Mouse (Mus musculus) limb, embryonic 14.5 days (tissue): ENCODE measurements around the gene Lrp3. TPM values are rescaled to one million over a fixed set of nuclear protein-coding genes. Genes with fewer than 3 reads are reported as not detected.

ENCODE experiments used
- ATAC-seq: fragments of 200-750 bp; cut with Nextera tagmentation; 2 replicates; pipeline ENCODE4 v1.8.0; 2017; ENCODE audit warnings: low read depth, moderate number of reproducible peaks, moderate TSS enrichment; ENCODE audit not compliant: low FRiP score
- DNase-seq: peaks from one replicate; pipeline ENCODE4 v3.0.0-alpha.2; 2015; ENCODE audit warnings: low spot score
- H3K27ac ChIP-seq: fragments of 300-500 bp; sonication (generic); replicated peaks from 2 replicates; pipeline ENCODE4 v1.5.1; 2014; ENCODE audit warnings: low read depth, mild to moderate bottlenecking, low read length, moderate library complexity, mixed read lengths
- H3K27me3 ChIP-seq: fragments of 300-500 bp; sonication (generic); 2 replicates; pipeline ENCODE4 v1.6.1; 2014; ENCODE audit warnings: low read length, mixed read lengths; ENCODE audit not compliant: control insufficient read depth, insufficient read depth
- H3K36me3 ChIP-seq: fragments of 300-500 bp; sonication (generic); 2 replicates; pipeline ENCODE4 v1.6.1; 2014; ENCODE audit warnings: mild to moderate bottlenecking, low read length, moderate library complexity, mixed read lengths; ENCODE audit not compliant: control insufficient read depth, insufficient read depth
- H3K4me1 ChIP-seq: fragments of 300-500 bp; sonication (generic); 2 replicates; pipeline ENCODE4 v1.6.1; 2014; ENCODE audit warnings: antibody characterized with exemption, low read length, mixed read lengths; ENCODE audit not compliant: control insufficient read depth, insufficient read depth
- H3K4me2 ChIP-seq: fragments of 300-500 bp; sonication (generic); replicated peaks from 2 replicates; pipeline ENCODE4 v1.6.1; 2014; ENCODE audit warnings: low read depth, mild to moderate bottlenecking, low read length, moderate library complexity; ENCODE audit not compliant: severe bottlenecking
- H3K4me3 ChIP-seq: fragments of 300-500 bp; sonication (generic); replicated peaks from 2 replicates; pipeline ENCODE4 v1.5.1; 2014; ENCODE audit warnings: low read length
- H3K9ac ChIP-seq: fragments of 300-500 bp; sonication (generic); 2 replicates; pipeline ENCODE4 v1.6.1; 2014; ENCODE audit warnings: mild to moderate bottlenecking, low read depth, low read length, moderate library complexity; ENCODE audit not compliant: severe bottlenecking
- H3K9me3 ChIP-seq: fragments of 300-500 bp; sonication (generic); 2 replicates; pipeline ENCODE4 v1.6.1; 2016; ENCODE audit warnings: low read length; ENCODE audit not compliant: control insufficient read depth
- POLR2A ChIP-seq: fragments of 200-500 bp; IDR thresholded peaks from 2 replicates; pipeline ENCODE4 v1.8.0; 2012; ENCODE audit warnings: inconsistent platforms, mild to moderate bottlenecking, moderate library complexity, borderline replicate concordance; ENCODE audit not compliant: insufficient read depth, insufficient read length; ENCODE audit errors: extremely low read depth
- WGBS: fragments of 180-500 bp; shearing (Covaris S2); extraction: QIAGEN DNeasy Blood & Tissue Kit; methylation state at CpG from one replicate; pipeline ENCODE4 v1.1.7; 2014; 5-methylcytosine and 5-hydroxymethylcytosine counted together
- polyA plus RNA-seq, 2 experiments: library from polyadenylated mRNA; depleted of rRNA in 1 of 2; stranded (reverse) in 1 of 2; unstranded in 1 of 2; fragments of >200 nt; fragmentation: Nextera tagmentation in 1 of 2; extraction: Ambion mirVana in 1 of 2; gene quantifications; 2 replicates each; pipeline versions ENCODE4 v1.2.1 to v1.2.3; 2012 to 2014

Gene Lrp3
- polyA plus RNA-seq, 2 experiments = 11.7 to 31.7 TPM

DNA sequence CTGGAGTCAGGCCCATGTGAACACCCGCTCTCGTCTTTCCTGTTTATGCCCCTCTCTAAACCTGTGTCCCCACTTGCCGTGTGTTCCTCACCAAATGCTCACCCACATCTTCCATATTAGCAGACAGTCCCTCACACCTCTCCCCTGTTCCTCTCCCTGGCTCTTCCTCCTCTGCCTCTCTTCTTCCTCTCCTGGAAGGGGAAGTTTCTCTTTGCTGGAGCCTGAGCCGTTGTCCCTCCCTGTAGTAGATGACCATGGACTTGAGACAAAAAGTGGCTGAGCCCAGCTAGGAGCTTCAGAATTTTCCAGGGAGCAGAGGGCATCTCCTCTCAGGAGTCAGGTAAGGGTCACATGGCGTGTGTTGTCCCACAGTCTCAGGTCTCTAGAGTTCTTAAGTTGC, 48.3 kb downstream of the Lrp3 start:
- DNase-seq (no peak), ATAC-seq (no peak)
- no peaks in the 10 kb centered on the region for H3K4me1 ChIP-seq
- no peak overlapping the region for H3K4me3 ChIP-seq
- H3K36me3 ChIP-seq = no peaks in the 10 kb centered on the region
- TF ChIP-seq POLR2A = no peak
- H3K27me3 ChIP-seq = no peaks in the 10 kb centered on the region
- H3K9ac ChIP-seq = no peak overlapping the region
- 83% methylated on average over 5 of the region's 5 CpGs for WGBS
- H3K4me2 ChIP-seq = no peak overlapping the region
- H3K9me3 ChIP-seq = no peaks in the 10 kb centered on the region
- H3K27ac ChIP-seq = no peak overlapping the region

DNA sequence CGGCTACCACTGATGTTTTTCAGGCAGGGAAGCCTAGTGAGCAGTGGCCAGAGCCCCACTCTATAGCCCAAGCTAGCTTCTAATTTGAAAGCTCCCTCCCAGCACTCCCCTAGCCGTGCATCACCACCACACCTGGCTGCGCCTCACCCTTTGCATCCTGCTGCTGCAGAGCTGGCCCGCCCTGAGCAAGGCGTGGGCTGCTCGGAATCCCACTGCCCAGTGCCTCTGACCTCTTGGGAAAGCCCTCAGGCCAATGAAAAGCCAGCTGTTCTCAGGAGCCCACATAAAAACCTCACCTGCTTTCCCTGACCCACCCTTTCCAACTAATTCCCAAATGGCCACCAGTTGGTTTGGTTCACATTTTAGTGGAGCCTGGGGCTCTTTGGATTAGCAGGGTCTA, 51.2 kb downstream of the Lrp3 start:
- Histone ChIP-seq H3K27me3 (no peaks in the 10 kb centered on the region), H3K4me2 (no peak overlapping the region), H3K9me3 (no peaks in the 10 kb centered on the region), H3K27ac (no peak overlapping the region), H3K36me3 (no peaks in the 10 kb centered on the region), H3K4me1 (no peaks in the 10 kb centered on the region), H3K4me3 (no peak overlapping the region), H3K9ac (no peak overlapping the region)
- DNase-seq = no peak
- no peak for ATAC-seq
- WGBS = 54% methylated on average over 6 of the region's 6 CpGs
- no peak for TF ChIP-seq POLR2A

DNA sequence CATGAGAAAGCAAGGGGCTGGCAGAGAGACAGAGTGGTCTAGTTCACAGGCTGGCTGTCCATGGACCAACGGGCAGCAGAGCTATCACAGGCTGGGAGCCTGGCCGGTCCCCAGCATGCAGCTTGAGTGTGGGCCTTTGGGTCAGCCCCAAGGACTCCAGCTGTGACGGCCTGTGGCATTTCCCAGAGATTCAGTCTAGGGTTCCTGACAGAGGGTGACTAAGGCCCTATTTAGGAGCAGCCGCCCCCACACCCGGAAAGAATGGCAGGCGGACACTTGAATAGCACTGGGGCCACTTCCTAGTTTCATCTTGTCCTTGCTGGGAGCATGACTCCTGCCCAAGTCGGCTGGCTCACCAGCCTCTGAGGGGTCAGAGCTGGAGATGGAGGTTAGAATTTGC, 51.7 kb downstream of the Lrp3 start:
- H3K36me3 ChIP-seq = no peaks in the 10 kb centered on the region
- WGBS = 74% methylated on average over 7 of the region's 7 CpGs
- no peak overlapping the region for H3K4me2 ChIP-seq
- no peaks in the 10 kb centered on the region for H3K27me3 ChIP-seq
- H3K4me3 ChIP-seq = no peak overlapping the region
- H3K4me1 ChIP-seq = no peaks in the 10 kb centered on the region
- DNase-seq (no peak), ATAC-seq (no peak)
- H3K9me3 ChIP-seq = no peaks in the 10 kb centered on the region
- no peak overlapping the region for H3K27ac ChIP-seq
- TF ChIP-seq POLR2A = no peak
- no peak overlapping the region for H3K9ac ChIP-seq

DNA sequence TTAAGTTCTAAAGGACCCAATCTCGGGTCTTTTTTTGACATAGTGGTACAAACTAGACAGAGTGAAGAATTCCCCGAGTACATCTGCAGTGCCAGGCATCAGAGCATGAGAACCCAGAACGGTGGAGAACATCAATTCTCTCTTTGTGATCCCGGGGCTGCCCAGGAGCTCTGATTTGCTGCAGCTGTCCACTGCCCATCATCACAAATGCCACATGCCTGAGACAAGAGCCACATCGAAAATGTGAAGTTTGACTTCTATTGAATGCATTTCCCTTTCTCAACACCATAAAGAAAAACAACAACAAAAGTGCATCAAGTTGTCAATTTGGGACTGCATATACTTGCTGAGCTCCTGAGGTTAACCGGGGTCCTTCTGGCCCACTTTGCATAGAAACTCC, 52.9 kb downstream of the Lrp3 start:
- Histone ChIP-seq H3K4me1 (no peaks in the 10 kb centered on the region), H3K27me3 (no peaks in the 10 kb centered on the region), H3K4me3 (no peak overlapping the region), H3K27ac (no peak overlapping the region), H3K4me2 (no peak overlapping the region), H3K9ac (no peak overlapping the region), H3K9me3 (no peaks in the 10 kb centered on the region), H3K36me3 (no peaks in the 10 kb centered on the region)
- 70% methylated on average over 6 of the region's 6 CpGs for WGBS
- ATAC-seq = no peak
- DNase-seq = no peak
- no peak for TF ChIP-seq POLR2A

DNA sequence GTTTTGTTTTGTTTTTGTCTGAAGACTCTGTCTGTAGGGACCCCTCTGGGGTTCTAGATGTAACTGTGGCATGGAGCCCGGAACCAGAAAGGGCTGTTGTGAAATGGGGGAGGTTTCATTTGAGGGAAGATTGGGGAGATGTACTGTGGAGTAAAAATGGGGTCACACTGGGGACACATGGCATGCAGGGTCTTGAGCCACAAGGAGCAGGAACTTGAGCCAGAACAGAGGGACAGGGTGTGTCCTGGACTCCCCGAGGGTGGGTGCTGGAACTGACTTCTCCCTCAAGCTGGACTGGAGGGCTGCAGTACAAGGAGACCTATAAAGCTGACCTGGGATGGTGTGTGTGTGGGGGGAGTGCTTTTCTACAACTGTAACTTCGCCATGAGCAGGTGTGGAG, 57.8 kb downstream of the Lrp3 start:
- Histone ChIP-seq H3K9me3 (no peaks in the 10 kb centered on the region), H3K4me2 (no peak overlapping the region), H3K27me3 (no peaks in the 10 kb centered on the region), H3K9ac (no peak overlapping the region), H3K4me3 (no peak overlapping the region), H3K36me3 (no peaks in the 10 kb centered on the region), H3K4me1 (no peaks in the 10 kb centered on the region), H3K27ac (no peak overlapping the region)
- DNase-seq = no peak
- WGBS = 61% methylated on average over 3 of the region's 3 CpGs
- ATAC-seq = no peak
- TF ChIP-seq POLR2A = no peak

DNA sequence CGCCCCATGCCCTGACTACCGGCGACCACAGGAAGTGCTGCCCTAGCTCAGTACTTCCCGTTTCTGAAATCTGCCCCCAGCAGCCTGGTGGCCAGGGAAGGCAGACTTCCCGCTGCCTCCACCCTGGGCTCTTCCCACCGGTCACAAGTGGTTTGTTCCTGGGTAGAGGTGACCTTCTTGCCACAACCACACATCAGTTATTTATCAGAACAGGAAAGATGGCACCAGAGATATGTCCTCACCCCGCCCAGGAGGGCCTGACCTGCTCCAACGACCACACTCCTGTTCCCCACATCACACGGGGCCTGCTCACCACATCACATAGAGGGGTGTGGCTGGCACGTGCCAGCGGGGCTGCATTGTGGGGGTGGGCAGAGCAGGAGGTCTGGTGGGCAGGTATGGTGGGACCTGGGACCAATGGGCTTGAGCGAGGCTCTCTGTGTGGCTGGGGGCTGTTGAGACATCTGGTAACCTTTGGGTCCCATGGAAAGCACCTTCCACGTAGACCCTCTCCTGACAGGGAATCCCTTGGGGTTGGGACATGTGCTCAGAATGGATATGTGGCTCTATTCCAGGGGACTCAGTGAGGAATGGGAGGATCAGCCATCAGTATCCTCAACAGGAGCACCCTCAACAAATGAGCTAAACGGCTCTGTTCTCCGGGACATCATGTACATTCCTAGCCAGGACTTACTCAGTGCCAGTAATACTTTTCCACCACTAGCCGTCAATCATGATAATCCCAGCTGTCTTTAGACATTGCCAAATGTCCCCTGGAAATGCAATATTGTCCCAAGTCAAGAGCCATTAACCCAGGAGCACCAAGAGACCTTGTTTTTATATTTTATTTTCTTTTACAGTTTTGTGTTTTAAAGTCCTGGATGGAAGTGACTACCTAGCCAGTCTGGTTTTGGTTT, 58.5 kb downstream of the Lrp3 start:
- Histone ChIP-seq H3K9me3 (no peaks in the 10 kb centered on the region), H3K4me3 (no peak overlapping the region), H3K27me3 (no peaks in the 10 kb centered on the region), H3K4me2 (no peak overlapping the region), H3K27ac (no peak overlapping the region), H3K36me3 (no peaks in the 10 kb centered on the region), H3K4me1 (no peaks in the 10 kb centered on the region), H3K9ac (no peak overlapping the region)
- ATAC-seq = no peak
- WGBS = 72% methylated on average over 16 of the region's 16 CpGs
- TF ChIP-seq POLR2A = no peak
- no peak for DNase-seq
